Mouse (Mus musculus) lung, postnatal 0 days (tissue): Measurements from ENCODE around the gene P2ry14. TPM values are rescaled to one million over a fixed set of nuclear protein-coding genes. Genes with fewer than 3 reads are reported as not detected.
A peak's percentile ranks its signal among the peaks of the same experiment; 100 is the strongest.
"Not testable (repeated sequence)": the region's sequence is repeated elsewhere in the genome, so short reads cannot be mapped to it uniquely, and the experiment has no call there.

Experiments
- ATAC-seq: fragments of 200-750 bp; cut with Nextera tagmentation; 2 replicates; pipeline ENCODE4 v1.8.0; 2017; ENCODE audit warnings: moderate library complexity
- DNase-seq: peaks from one replicate; pipeline ENCODE4 v3.0.0-alpha.2; 2016; ENCODE audit warnings: low spot score
- H3K27ac ChIP-seq: fragments of 300-500 bp; sonication (generic); 2 replicates; pipeline ENCODE4 v1.5.1; 2014; ENCODE audit warnings: antibody characterized with exemption, mild to moderate bottlenecking, low read length, mixed read lengths
- H3K27me3 ChIP-seq: fragments of 300-500 bp; sonication (generic); replicated peaks from 2 replicates; pipeline ENCODE4 v1.6.1; 2014; ENCODE audit warnings: low read length, mixed read lengths; ENCODE audit not compliant: insufficient read depth
- H3K36me3 ChIP-seq: fragments of 300-500 bp; sonication (generic); 2 replicates; pipeline ENCODE4 v1.6.1; 2014; ENCODE audit warnings: low read length, mixed read lengths; ENCODE audit not compliant: insufficient read depth
- H3K4me1 ChIP-seq: fragments of 300-500 bp; sonication (generic); 2 replicates; pipeline ENCODE4 v1.6.1; 2014; ENCODE audit warnings: antibody characterized with exemption, low read depth, low read length, mixed read lengths; ENCODE audit not compliant: insufficient read depth
- H3K4me2 ChIP-seq: fragments of 300-500 bp; sonication (generic); replicated peaks from 2 replicates; pipeline ENCODE4 v1.6.1; 2014; ENCODE audit warnings: low read depth, mild to moderate bottlenecking, low read length, moderate library complexity, mixed read lengths
- H3K4me3 ChIP-seq: fragments of 300-500 bp; sonication (generic); 2 replicates; pipeline ENCODE4 v1.5.1; 2014; ENCODE audit warnings: low read depth, low read length
- H3K9ac ChIP-seq: fragments of 300-500 bp; sonication (generic); replicated peaks from 2 replicates; pipeline ENCODE4 v1.6.1; 2014; ENCODE audit warnings: low read depth, mild to moderate bottlenecking
- H3K9me3 ChIP-seq: fragments of 300-500 bp; sonication (generic); 2 replicates; pipeline ENCODE4 v1.6.1; 2016; ENCODE audit warnings: low read length, mixed read lengths
- CTCF ChIP-seq: IDR thresholded peaks from 2 replicates; pipeline ENCODE4 v1.5.1; 2016; ENCODE audit warnings: antibody characterized with exemption, mild to moderate bottlenecking
- EP300 ChIP-seq: IDR thresholded peaks from 2 replicates; pipeline ENCODE4 v1.6.1; 2016; ENCODE audit warnings: antibody characterized with exemption, mild to moderate bottlenecking, control low read depth
- WGBS: fragments of 180-500 bp; shearing (Covaris S2); extraction: QIAGEN DNeasy Blood & Tissue Kit; methylation state at CpG from one replicate; pipeline ENCODE4 v1.1.7; 2014; 5-methylcytosine and 5-hydroxymethylcytosine counted together
- polyA plus RNA-seq: library from polyadenylated mRNA; unstranded; fragments of >200 nt; fragmentation: Nextera tagmentation; extraction: Ambion mirVana; gene quantifications from 2 replicates; pipeline ENCODE4 v1.2.1, GENCODE M21; 2015

Gene P2ry14
- polyA plus RNA-seq, 1 experiment from 2014 or later: 65.2 TPM

DNA sequence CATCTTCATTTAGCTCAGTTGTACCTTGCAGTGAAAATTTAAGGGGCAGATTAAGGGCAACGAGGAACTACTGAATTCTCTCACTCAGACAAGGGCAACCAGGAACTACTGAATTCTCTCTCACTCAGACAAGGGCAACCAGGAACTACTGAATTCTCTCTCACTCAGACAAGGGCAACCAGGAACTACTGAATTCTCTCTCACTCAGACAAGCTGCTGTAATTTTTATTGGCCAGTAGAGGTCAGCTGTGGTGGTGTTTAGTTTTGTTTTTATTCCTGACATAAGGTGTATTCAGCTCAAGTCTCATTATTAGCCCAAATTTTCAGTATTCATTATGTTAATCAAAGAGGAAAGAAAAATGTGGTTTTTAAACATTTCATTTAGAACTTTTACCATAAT, 84.3 kb downstream of the P2ry14 start:
- WGBS: 73% methylated on average over 1 of the region's 1 CpGs
- peak; percentile 22; the same call in 1 of the 2 replicates for TF ChIP-seq CTCF
- H3K27ac ChIP-seq, H3K4me2 ChIP-seq, H3K4me3 ChIP-seq, ATAC-seq, H3K36me3 ChIP-seq, H3K9ac ChIP-seq, H3K9me3 ChIP-seq, H3K4me1 ChIP-seq, H3K27me3 ChIP-seq, DNase-seq: not testable (repeated sequence)

GRCm38 (mm10) chr3:59066558-59067294, 86.7 kb downstream of the P2ry14 start:
- 46% methylated on average over 8 of the region's 8 CpGs for WGBS
- no peaks in the 10 kb centered on the region for H3K36me3 ChIP-seq
- no peak overlapping the region for H3K27ac ChIP-seq
- DNase-seq (no peak), ATAC-seq (no peak)
- no peak overlapping the region for H3K4me2 ChIP-seq
- no peaks in the 10 kb centered on the region for H3K4me1 ChIP-seq
- TF ChIP-seq EP300 (no peak), CTCF (no peak)
- no peak overlapping the region for H3K4me3 ChIP-seq
- H3K9me3 ChIP-seq: no peaks in the 10 kb centered on the region
- no peaks in the 10 kb centered on the region for H3K27me3 ChIP-seq
- H3K9ac ChIP-seq: no peak overlapping the region

GRCm38 (mm10) chr3:59065937-59066336, 87.5 kb downstream of the P2ry14 start:
- no peak overlapping the region for H3K9ac ChIP-seq
- no peaks in the 10 kb centered on the region for H3K27me3 ChIP-seq
- no peaks in the 10 kb centered on the region for H3K9me3 ChIP-seq
- DNase-seq: no peak
- ATAC-seq: no peak
- H3K27ac ChIP-seq: no peak overlapping the region
- 82% methylated on average over 3 of the region's 3 CpGs for WGBS
- H3K36me3 ChIP-seq: no peaks in the 10 kb centered on the region
- no peak overlapping the region for H3K4me2 ChIP-seq
- no peak overlapping the region for H3K4me3 ChIP-seq
- TF ChIP-seq EP300 (no peak), CTCF (no peak)
- H3K4me1 ChIP-seq: no peaks in the 10 kb centered on the region

Other genes with a start within 250 kb of the P2ry14 start
- gene Med12l, start 147.8 kb downstream of the P2ry14 start, polyA plus RNA-seq: 0.27 and 0.40 TPM in 2 replicates
- gene Gpr171, start 51.8 kb downstream of the P2ry14 start, polyA plus RNA-seq: 0.68 and 1.1 TPM in 2 replicates
- gene Gpr87, start 41.5 kb upstream of the P2ry14 start, polyA plus RNA-seq: not detected in 2 replicates
- gene P2ry13, start 57.3 kb upstream of the P2ry14 start, polyA plus RNA-seq: 2.6 and 2.7 TPM in 2 replicates
- gene P2ry12, start 109.3 kb upstream of the P2ry14 start, polyA plus RNA-seq: 3.8 and 4.6 TPM in 2 replicates
- 2.8 and 3.4 TPM in 2 replicates for gene Igsf10, start 190.8 kb upstream of the P2ry14 start, polyA plus RNA-seq